Mouse (Mus musculus) kidney, adult 2 months (tissue): Measurements from ENCODE around the gene Kcnab3. TPM values are rescaled to one million over a fixed set of nuclear protein-coding genes. Genes with fewer than 3 reads are reported as not detected.

ENCODE experiments used
- DNase-seq: peaks from one replicate; pipeline ENCODE4 v3.0.0; 2021
- H3K27ac ChIP-seq: fragments of 200-500 bp; 2 replicates; pipeline ENCODE4 v1.5.1; 2012; ENCODE audit warnings: low read depth, low read length, control low read depth, inconsistent platforms; ENCODE audit not compliant: insufficient read depth
- H3K27me3 ChIP-seq: fragments of 200-500 bp; replicated peaks from 2 replicates; pipeline ENCODE4 v1.6.1; 2012; ENCODE audit warnings: mild to moderate bottlenecking, moderate library complexity, low read length, inconsistent platforms; ENCODE audit not compliant: control insufficient read depth, insufficient read depth
- H3K36me3 ChIP-seq: fragments of 200-500 bp; 2 replicates; pipeline ENCODE4 v1.6.1; 2012; ENCODE audit warnings: mild to moderate bottlenecking, moderate library complexity, low read length, inconsistent platforms; ENCODE audit not compliant: control insufficient read depth, insufficient read depth
- H3K4me1 ChIP-seq: fragments of 200-500 bp; 2 replicates; pipeline ENCODE4 v1.6.1; 2011; ENCODE audit warnings: low read length; ENCODE audit not compliant: control insufficient read depth, insufficient read depth
- H3K4me3 ChIP-seq: fragments of 200-500 bp; 2 replicates; pipeline ENCODE4 v1.5.1; 2011; ENCODE audit warnings: mild to moderate bottlenecking, low read depth, low read length, control low read depth; ENCODE audit not compliant: insufficient read depth
- CTCF ChIP-seq: fragments of 200-500 bp; conservative IDR thresholded peaks from 2 replicates; pipeline ENCODE4 v1.5.1; 2011; ENCODE audit warnings: low read depth, mild to moderate bottlenecking, control low read depth, low read length, moderate library complexity, mixed read lengths; ENCODE audit not compliant: insufficient read depth, insufficient read length
- POLR2A ChIP-seq: fragments of 200-500 bp; IDR thresholded peaks from one replicate; pipeline ENCODE4 v1.6.1; 2011; ENCODE audit warnings: low read depth, low read length, control low read depth
- WGBS: fragments of 180-500 bp; shearing (Covaris S2); methylation state at CpG from one replicate; pipeline ENCODE4 v1.1.7; 2018; 5-methylcytosine and 5-hydroxymethylcytosine counted together
- polyA plus RNA-seq: library from polyadenylated mRNA; depleted of rRNA; stranded (reverse); fragments of >200 nt; gene quantifications from 2 replicates; pipeline ENCODE4 v1.2.3, GENCODE M21; 2012; rRNA removed

Kcnab3 gene
- polyA plus RNA-seq, 1 experiment = 1.3 TPM

- Histone ChIP-seq H3K4me1 (peaks cover 2% of the 10 kb centered on the region; the same call in 1 of the 2 replicates), H3K36me3 (no peaks in the 10 kb centered on the region), H3K4me3 (no peak overlapping the region), H3K27me3 (no peaks in the 10 kb centered on the region), H3K27ac (no peak overlapping the region)
- WGBS = 79% methylated on average over 4 of the region's 4 CpGs
- no peak for DNase-seq
- TF ChIP-seq CTCF (no peak), POLR2A (no peak)
Measured at GRCm38 (mm10) chr11:69375646-69376045, 49.6 kb downstream of the Kcnab3 start.

GRCm38 (mm10) chr11:69377766-69378165, 51.7 kb downstream of the Kcnab3 start:
- Histone ChIP-seq H3K4me3 (no peak overlapping the region), H3K27ac (peak overlapping the region; percentile 84), H3K27me3 (no peaks in the 10 kb centered on the region), H3K36me3 (no peaks in the 10 kb centered on the region), H3K4me1 (peaks cover 14% of the 10 kb centered on the region; the same call in 1 of the 2 replicates)
- DNase-seq = peak; percentile 90
- 46% methylated on average over 3 of the region's 3 CpGs for WGBS
- TF ChIP-seq POLR2A (no peak), CTCF (no peak)

- Histone ChIP-seq H3K36me3 (no peaks in the 10 kb centered on the region), H3K27ac (no peak overlapping the region), H3K4me3 (no peak overlapping the region), H3K27me3 (no peaks in the 10 kb centered on the region), H3K4me1 (peaks cover 25% of the 10 kb centered on the region; the same call in 1 of the 2 replicates)
- no peak for TF ChIP-seq CTCF
- TF ChIP-seq POLR2A = no peak
- DNase-seq = no peak
- WGBS = 70% methylated on average over 3 of the region's 3 CpGs
Measured at GRCm38 (mm10) chr11:69379600-69379999, 53.5 kb downstream of the Kcnab3 start.

GRCm38 (mm10) chr11:69381356-69381755, 55.3 kb downstream of the Kcnab3 start:
- Histone ChIP-seq H3K36me3 (no peaks in the 10 kb centered on the region), H3K4me3 (no peak overlapping the region), H3K4me1 (peaks cover 34% of the 10 kb centered on the region; the same call in 1 of the 2 replicates), H3K27ac (no peak overlapping the region), H3K27me3 (no peaks in the 10 kb centered on the region)
- TF ChIP-seq CTCF = no peak
- no peak for TF ChIP-seq POLR2A
- 75% methylated on average over 6 of the region's 6 CpGs for WGBS
- peak; percentile 60 for DNase-seq

Other genes with a start within 250 kb of the Kcnab3 start
- gene Vamp2, start 237.8 kb upstream of the Kcnab3 start, polyA plus RNA-seq = 102 and 106 TPM in 2 replicates
- gene Per1, start 231.0 kb upstream of the Kcnab3 start, polyA plus RNA-seq = 13.5 and 14.7 TPM in 2 replicates
- 0.18 and 0.19 TPM in 2 replicates for gene Hes7, start 205.9 kb upstream of the Kcnab3 start, polyA plus RNA-seq
- gene 9130213A22Rik, start 203.7 kb upstream of the Kcnab3 start, polyA plus RNA-seq = 0.74 and 0.79 TPM in 2 replicates
- 0.39 and 0.48 TPM in 2 replicates for gene Aloxe3, start 200.4 kb upstream of the Kcnab3 start, polyA plus RNA-seq
- 0.27 TPM in 2 replicates for gene Alox12b, start 169.3 kb upstream of the Kcnab3 start, polyA plus RNA-seq
- 0.05 and 0.08 TPM in 2 replicates for gene Alox8, start 128.4 kb upstream of the Kcnab3 start, polyA plus RNA-seq
- 0.02 TPM in 1 of 2 replicates, not detected in the other for gene Gucy2e, start 89.2 kb upstream of the Kcnab3 start, polyA plus RNA-seq
- 4.6 and 5.7 TPM in 2 replicates for gene Cntrob, start 2.5 kb upstream of the Kcnab3 start, polyA plus RNA-seq
- 57.9 and 72.3 TPM in 2 replicates for gene Trappc1, start 2.3 kb upstream of the Kcnab3 start, polyA plus RNA-seq
- gene Rnf227, start 14.2 kb downstream of the Kcnab3 start, polyA plus RNA-seq = 1.5 and 2.1 TPM in 2 replicates
- 168 and 175 TPM in 2 replicates for gene Chd3, start 43.1 kb downstream of the Kcnab3 start, polyA plus RNA-seq
- 251 and 317 TPM in 2 replicates for gene Naa38, start 69.2 kb downstream of the Kcnab3 start, polyA plus RNA-seq
- gene Cyb5d1, start 69.4 kb downstream of the Kcnab3 start, polyA plus RNA-seq = 26.6 and 27.9 TPM in 2 replicates
- gene Tmem88, start 72.0 kb downstream of the Kcnab3 start, polyA plus RNA-seq = 25.4 and 25.8 TPM in 2 replicates
- 8.8 and 10.5 TPM in 2 replicates for gene Kdm6b, start 87.4 kb downstream of the Kcnab3 start, polyA plus RNA-seq
- gene Dnah2, start 222.9 kb downstream of the Kcnab3 start, polyA plus RNA-seq = 0.50 and 0.73 TPM in 2 replicates
- 0.81 and 0.84 TPM in 2 replicates for gene Efnb3, start 233.9 kb downstream of the Kcnab3 start, polyA plus RNA-seq